Mouse (Mus musculus) kidney, embryonic 16.5 days (tissue): Measurements from ENCODE around the gene Rnf157. TPM values are rescaled to one million over a fixed set of nuclear protein-coding genes. Genes with fewer than 3 reads are reported as not detected.

Experiments used
- ATAC-seq: fragments of 200-750 bp; cut with Nextera tagmentation; 2 replicates; pipeline ENCODE4 v1.8.0; 2017; ENCODE audit warnings: moderate TSS enrichment; ENCODE audit not compliant: low FRiP score, low TSS enrichment
- H3K27ac ChIP-seq: fragments of 300-500 bp; sonication (generic); 2 replicates; pipeline ENCODE4 v1.5.1; 2014; ENCODE audit warnings: low read length
- H3K27me3 ChIP-seq: fragments of 300-500 bp; sonication (generic); 2 replicates; pipeline ENCODE4 v1.6.1; 2014; ENCODE audit warnings: low read length, control low read depth, mixed read lengths; ENCODE audit not compliant: insufficient read depth
- H3K36me3 ChIP-seq: fragments of 300-500 bp; sonication (generic); 2 replicates; pipeline ENCODE4 v1.6.1; 2014; ENCODE audit warnings: low read length, control low read depth, mixed read lengths; ENCODE audit not compliant: insufficient read depth
- H3K4me1 ChIP-seq: fragments of 300-500 bp; sonication (generic); 2 replicates; pipeline ENCODE4 v1.6.1; 2014; ENCODE audit warnings: low read length, control low read depth, mixed read lengths; ENCODE audit not compliant: insufficient read depth
- H3K4me2 ChIP-seq: fragments of 300-500 bp; sonication (generic); replicated peaks from 2 replicates; pipeline ENCODE4 v1.6.1; 2014; ENCODE audit warnings: low read depth, low read length
- H3K4me3 ChIP-seq: fragments of 300-500 bp; sonication (generic); 2 replicates; pipeline ENCODE4 v1.5.1; 2014; ENCODE audit warnings: mild to moderate bottlenecking, low read length
- H3K9ac ChIP-seq: fragments of 300-500 bp; sonication (generic); replicated peaks from 2 replicates; pipeline ENCODE4 v1.6.1; 2014; ENCODE audit warnings: low read length
- H3K9me3 ChIP-seq: fragments of 300-500 bp; sonication (generic); 2 replicates; pipeline ENCODE4 v1.6.1; 2016; ENCODE audit warnings: low read length, control low read depth
- WGBS: fragments of 180-500 bp; shearing (Covaris S2); extraction: QIAGEN DNeasy Blood & Tissue Kit; methylation state at CpG from one replicate; pipeline ENCODE4 v1.1.7; 2014; 5-methylcytosine and 5-hydroxymethylcytosine counted together
- polyA plus RNA-seq: library from polyadenylated mRNA; unstranded; fragments of >200 nt; fragmentation: Nextera tagmentation; extraction: Ambion mirVana; gene quantifications from 2 replicates; pipeline ENCODE4 v1.2.1, GENCODE M21; 2015

Gene Rnf157
- 6.1 and 6.8 TPM in 2 replicates for polyA plus RNA-seq

DNA sequence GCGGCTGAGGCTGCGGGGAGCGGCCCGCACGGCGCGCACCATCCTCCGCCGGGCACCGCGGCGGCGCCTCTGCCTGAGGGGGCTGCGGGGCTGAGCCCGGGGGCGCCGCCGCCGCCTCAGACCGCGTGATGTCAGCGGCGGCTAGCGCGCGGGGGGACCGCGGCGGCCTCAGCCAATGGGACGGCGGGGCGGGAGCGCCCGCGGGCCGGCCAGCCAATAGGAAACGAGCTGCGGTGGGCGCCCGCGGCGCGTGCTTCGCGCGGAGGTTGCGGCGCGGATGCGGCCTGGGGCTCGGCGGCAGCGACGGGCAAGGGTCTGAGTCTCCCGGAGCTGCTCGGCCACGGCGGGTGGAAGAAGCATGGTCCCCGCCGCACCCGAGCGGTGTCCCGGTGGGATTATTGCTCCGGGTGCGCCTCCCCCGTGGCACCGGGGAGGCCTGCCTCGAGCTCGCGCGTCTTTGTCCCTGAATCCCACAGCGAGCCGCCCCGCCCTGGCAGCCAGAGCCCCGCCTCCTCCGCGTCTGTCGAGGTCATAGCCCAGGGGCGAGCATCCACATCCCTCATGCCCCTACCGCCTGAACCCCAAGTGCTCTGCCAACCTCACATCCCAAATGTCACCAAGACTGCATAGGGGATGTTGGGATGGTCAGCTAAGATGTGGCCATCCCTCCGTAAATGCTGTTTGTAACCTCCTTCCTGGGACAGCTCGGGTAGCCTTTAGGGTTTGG is at the start of gene Rnf157:
TSS of gene Rnf157 (minus strand) at position 129 of the 727 bp plus-strand sequence.
- peaks cover 18% of the 10 kb centered on the region; the same call in 1 of the 2 replicates for H3K4me1 ChIP-seq
- no peaks in the 10 kb centered on the region for H3K9me3 ChIP-seq
- H3K4me3 ChIP-seq, result peak within 1 kb of the TSS; percentile 78
- peak within 1 kb of the TSS; percentile 52; the same call in 1 of the 2 replicates for H3K27ac ChIP-seq
- ATAC-seq, result peak; percentile 93
- no peaks in the 10 kb centered on the region for H3K36me3 ChIP-seq
- H3K4me2 ChIP-seq, result peak within 1 kb of the TSS; percentile 95
- H3K27me3 ChIP-seq, result no peaks in the 10 kb centered on the region
- 3% methylated on average over 47 of the region's 82 CpGs for WGBS
- H3K9ac ChIP-seq, result peak within 1 kb of the TSS; percentile 87

DNA sequence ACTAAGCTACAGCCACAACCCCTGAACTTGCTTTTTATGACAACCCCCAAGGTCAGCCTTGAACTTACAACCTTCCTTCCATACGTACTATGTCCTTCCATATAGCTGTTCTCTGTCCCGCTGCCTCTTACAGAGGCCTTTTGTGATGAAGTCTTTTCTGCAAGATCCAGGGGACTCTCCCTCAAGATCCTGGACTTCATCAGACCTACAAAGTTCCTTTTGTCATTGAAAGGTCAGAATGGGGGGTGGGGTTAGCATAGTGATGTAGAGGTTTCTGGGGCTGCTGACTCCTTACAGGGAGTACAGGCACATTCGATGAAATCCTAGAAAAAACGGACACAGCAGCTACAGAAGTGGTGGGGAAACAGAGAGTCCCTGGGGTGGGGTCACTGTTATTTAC is 47.0 kb upstream of the Rnf157 start:
- Histone ChIP-seq H3K9me3 (no peaks in the 10 kb centered on the region), H3K27me3 (no peaks in the 10 kb centered on the region)
- 60% methylated on average over 4 of the region's 4 CpGs for WGBS

DNA sequence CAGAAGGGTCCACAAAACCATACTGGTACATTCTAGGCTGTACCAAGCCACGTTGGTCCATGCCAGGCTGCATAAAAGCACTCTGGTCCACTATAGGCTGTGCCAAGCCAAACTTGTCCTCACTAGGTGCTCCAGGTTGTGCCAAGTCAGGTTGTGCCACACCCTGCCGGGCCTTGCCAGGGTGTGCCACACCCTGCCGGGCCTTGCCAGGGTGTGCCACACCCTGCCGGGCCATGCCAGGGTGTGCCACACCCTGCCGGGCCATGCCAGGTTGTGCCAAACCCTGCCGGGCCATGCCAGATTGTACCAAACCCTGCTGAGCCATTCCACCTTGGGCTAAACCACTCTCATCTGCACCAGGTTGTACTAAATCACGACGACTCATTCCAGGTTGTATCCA is 43.4 kb upstream of the Rnf157 start:
- H3K4me2 ChIP-seq, result no peak overlapping the region
- H3K27me3 ChIP-seq, result no peaks in the 10 kb centered on the region
- H3K9ac ChIP-seq, result no peak overlapping the region
- ATAC-seq, result peak; percentile 27; the same call in 1 of the 2 replicates
- H3K36me3 ChIP-seq, result no peaks in the 10 kb centered on the region
- H3K4me3 ChIP-seq, result no peak overlapping the region
- 86% methylated on average over 8 of the region's 8 CpGs for WGBS
- H3K27ac ChIP-seq, result no peak overlapping the region
- H3K9me3 ChIP-seq, result no peaks in the 10 kb centered on the region
- no peaks in the 10 kb centered on the region for H3K4me1 ChIP-seq

More for the DNA sequence above, 47.0 kb upstream of the Rnf157 start:
- Histone ChIP-seq H3K9ac (no peak overlapping the region), H3K4me1 (no peaks in the 10 kb centered on the region), H3K27ac (no peak overlapping the region), H3K36me3 (no peaks in the 10 kb centered on the region), H3K4me2 (no peak overlapping the region), H3K4me3 (no peak overlapping the region)
- ATAC-seq, result no peak

DNA sequence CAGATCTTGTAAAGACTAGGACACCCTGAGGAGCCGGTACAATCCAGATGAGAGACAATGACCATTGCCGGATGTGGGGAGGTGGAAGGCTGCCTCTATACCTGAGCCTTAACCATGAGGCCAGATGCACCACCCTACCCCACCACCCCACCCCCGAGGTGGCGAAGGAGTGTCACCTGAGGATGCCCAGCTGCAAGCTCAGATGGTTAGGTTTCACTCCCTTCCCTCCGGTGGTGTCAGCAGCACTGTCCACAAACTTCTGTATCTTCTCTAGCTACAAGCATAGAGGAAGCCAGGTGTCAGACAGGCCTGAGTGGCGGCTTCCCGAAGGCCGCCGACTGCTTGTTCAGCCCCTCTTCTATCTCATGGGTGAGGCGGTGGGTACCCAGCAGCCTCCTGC is 41.1 kb upstream of the Rnf157 start:
- ATAC-seq, result no peak
- no peaks in the 10 kb centered on the region for H3K36me3 ChIP-seq
- WGBS, result 83% methylated on average over 10 of the region's 10 CpGs

DNA sequence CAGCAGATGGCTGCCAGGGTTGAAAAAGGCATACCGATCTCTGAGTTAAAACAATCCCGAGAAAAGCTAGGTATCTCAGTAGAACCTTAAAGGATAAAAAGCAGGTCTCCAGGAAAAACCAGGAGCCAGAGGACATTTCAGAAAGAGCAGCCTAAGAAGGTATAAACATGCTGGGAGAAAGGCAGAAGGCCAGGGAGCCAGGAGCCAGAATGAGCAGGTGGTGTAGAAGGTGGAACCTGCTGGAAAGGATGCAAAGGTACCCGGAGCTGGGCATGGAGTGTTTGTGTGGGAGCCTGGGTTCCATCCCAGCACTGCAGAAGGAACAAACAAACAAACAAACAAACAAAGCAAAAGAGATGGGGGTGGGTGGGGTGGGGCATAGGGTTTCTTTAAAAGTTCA is 36.5 kb upstream of the Rnf157 start:
- H3K9ac ChIP-seq, result no peak overlapping the region
- no peak overlapping the region for H3K27ac ChIP-seq
- no peak for ATAC-seq
- peaks cover 8% of the 10 kb centered on the region for H3K4me1 ChIP-seq
- no peaks in the 10 kb centered on the region; the same call in 1 of the 2 replicates for H3K9me3 ChIP-seq
- 0 out of 2 replicates have a peak, but pooled peaks cover 7% of the 10 kb centered on the region for H3K27me3 ChIP-seq
- H3K36me3 ChIP-seq, result no peaks in the 10 kb centered on the region
- WGBS, result 86% methylated on average over 3 of the region's 3 CpGs
- no peak overlapping the region for H3K4me2 ChIP-seq
- no peak overlapping the region for H3K4me3 ChIP-seq

More for the DNA sequence above, 41.1 kb upstream of the Rnf157 start:
- no peaks in the 10 kb centered on the region; the same call in 1 of the 2 replicates for H3K9me3 ChIP-seq
- no peak overlapping the region for H3K4me2 ChIP-seq
- no peak overlapping the region for H3K9ac ChIP-seq
- no peak overlapping the region for H3K27ac ChIP-seq
- no peaks in the 10 kb centered on the region for H3K27me3 ChIP-seq
- no peaks in the 10 kb centered on the region for H3K4me1 ChIP-seq
- no peak overlapping the region for H3K4me3 ChIP-seq

DNA sequence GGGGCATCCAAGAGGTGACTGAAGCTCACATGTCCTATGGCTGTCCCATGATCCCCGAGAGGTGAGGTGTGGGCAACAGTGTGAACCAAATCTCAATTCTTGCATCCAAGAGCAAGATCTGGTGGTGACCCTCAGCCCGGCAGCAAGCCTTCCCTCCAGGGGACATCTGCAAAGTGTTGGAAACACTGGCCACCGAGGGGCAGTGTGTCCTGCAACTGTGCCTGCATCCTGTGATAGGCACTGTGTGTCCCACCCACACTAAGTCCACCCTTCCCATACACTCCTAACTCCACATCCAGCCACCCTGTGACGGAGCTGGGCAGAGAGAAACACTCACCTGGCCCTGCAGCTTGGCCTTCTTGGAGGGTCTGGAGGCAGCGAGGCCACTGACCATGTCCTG is 35.0 kb upstream of the Rnf157 start:
- Histone ChIP-seq H3K27me3 (0 out of 2 replicates have a peak, but pooled peaks cover 7% of the 10 kb centered on the region), H3K9ac (no peak overlapping the region), H3K4me1 (peaks cover 9% of the 10 kb centered on the region), H3K36me3 (no peaks in the 10 kb centered on the region), H3K4me3 (no peak overlapping the region), H3K27ac (no peak overlapping the region), H3K9me3 (no peaks in the 10 kb centered on the region; the same call in 1 of the 2 replicates), H3K4me2 (no peak overlapping the region)
- WGBS, result 74% methylated on average over 5 of the region's 5 CpGs
- ATAC-seq, result no peak

DNA sequence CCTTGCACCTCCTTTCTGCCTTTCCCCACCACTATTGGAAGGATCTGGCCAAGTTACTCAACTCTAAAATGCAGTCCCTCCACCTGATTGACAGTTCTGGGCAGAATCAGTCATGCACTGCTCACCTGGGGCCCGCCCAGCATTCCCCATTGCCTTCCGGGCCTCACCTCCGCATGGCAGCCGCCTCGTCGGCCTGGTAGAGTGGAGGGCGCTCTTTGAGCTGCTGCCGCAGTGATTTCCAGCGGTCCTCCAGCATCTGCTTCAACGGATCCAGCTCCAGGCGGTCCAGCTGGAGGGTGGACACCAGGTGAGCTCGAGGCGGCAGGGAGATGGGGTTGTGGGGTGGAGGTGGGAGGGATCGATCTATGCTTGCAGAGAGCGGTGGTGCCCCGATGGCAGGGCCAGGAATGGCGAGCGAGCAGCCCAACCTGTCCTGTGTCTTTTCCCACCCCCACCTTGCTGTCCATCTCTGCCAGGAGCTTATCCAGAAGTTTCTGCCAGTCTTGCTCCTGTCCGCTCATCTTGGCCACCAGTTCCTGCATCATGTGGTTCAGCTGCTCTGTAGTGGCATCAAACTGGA is 33.6 kb upstream of the Rnf157 start:
- no peak overlapping the region for H3K4me3 ChIP-seq
- 0 out of 2 replicates have a peak overlapping the region, but pooled peaks have one; percentile 8 for H3K9ac ChIP-seq
- H3K4me1 ChIP-seq, result peaks cover 12% of the 10 kb centered on the region
- ATAC-seq, result peak; percentile 29; the same call in 1 of the 2 replicates
- no peaks in the 10 kb centered on the region for H3K36me3 ChIP-seq
- peak overlapping the region; percentile 33 for H3K4me2 ChIP-seq
- H3K9me3 ChIP-seq, result no peaks in the 10 kb centered on the region; the same call in 1 of the 2 replicates
- no peak overlapping the region for H3K27ac ChIP-seq
- 0 out of 2 replicates have a peak, but pooled peaks cover 7% of the 10 kb centered on the region for H3K27me3 ChIP-seq
- 14% methylated on average over 19 of the region's 19 CpGs for WGBS

DNA sequence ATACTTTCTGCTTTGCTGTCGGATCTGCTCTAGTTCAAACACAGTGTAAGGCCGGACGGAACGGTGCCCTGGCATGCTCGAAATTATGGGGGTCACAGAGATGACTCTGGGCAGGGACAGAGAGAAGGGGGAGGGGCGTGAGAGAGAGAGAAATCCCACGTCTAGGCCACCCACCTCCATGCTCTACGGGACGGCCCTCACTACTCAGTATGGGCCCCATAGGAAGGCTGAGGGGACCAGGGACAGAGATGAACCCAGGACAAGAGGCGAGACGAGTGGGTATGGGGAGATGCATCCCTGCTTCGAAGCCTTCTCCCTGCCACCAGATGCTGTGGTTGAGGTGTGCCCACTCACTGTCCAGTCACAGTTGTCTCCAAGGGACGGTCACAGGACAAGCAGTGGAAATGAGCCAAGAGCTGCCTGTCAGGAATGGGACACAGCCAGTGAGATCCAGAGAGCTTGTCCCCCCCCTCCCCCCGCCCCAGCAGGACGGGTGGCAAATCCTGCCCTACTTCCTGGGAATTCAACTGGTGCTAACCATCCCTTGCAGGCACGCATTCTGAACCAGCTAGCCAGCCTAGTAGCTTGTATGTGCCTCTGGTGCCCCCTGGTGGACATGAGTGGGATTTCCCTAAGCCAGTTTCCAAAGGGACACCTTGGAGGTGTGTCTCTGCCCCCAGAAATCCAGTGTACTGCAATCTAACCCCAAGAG is 32.9 kb upstream of the Rnf157 start:
- H3K4me1 ChIP-seq, result peaks cover 12% of the 10 kb centered on the region
- no peaks in the 10 kb centered on the region; the same call in 1 of the 2 replicates for H3K9me3 ChIP-seq
- H3K27me3 ChIP-seq, result 0 out of 2 replicates have a peak, but pooled peaks cover 7% of the 10 kb centered on the region
- H3K36me3 ChIP-seq, result no peaks in the 10 kb centered on the region
- WGBS, result 24% methylated on average over 16 of the region's 16 CpGs
- H3K4me2 ChIP-seq, result peak overlapping the region; percentile 33
- no peak overlapping the region for H3K27ac ChIP-seq
- ATAC-seq, result peak; percentile 62
- H3K4me3 ChIP-seq, result no peak overlapping the region
- H3K9ac ChIP-seq, result 0 out of 2 replicates have a peak overlapping the region, but pooled peaks have one; percentile 31

DNA sequence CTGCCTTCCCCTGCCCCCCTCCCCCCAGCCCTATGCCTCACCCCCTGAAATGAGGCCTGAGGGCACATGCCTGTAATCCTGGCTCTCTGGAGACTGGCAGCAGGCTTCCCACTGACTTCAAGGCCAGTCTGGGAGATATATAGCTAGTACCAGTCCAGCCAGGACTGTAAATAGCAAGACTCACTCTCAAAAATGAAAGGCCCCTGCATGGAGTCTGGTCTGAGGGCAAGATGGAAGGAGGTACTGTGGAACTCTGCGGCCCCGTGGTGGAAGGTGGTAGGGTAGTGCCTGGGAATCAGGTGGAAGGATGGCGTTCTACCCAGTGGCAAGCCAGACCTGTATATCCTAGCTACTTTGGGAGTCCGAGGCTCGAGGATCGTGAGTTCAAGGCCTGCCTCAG is 31.1 kb upstream of the Rnf157 start:
- 0 out of 2 replicates have a peak, but pooled peaks cover 7% of the 10 kb centered on the region for H3K27me3 ChIP-seq
- H3K4me2 ChIP-seq, result no peak overlapping the region
- H3K36me3 ChIP-seq, result peaks cover 5% of the 10 kb centered on the region
- H3K9me3 ChIP-seq, result no peaks in the 10 kb centered on the region
- no peak for ATAC-seq
- H3K9ac ChIP-seq, result no peak overlapping the region
- H3K4me1 ChIP-seq, result peaks cover 21% of the 10 kb centered on the region
- no peak overlapping the region for H3K27ac ChIP-seq
- H3K4me3 ChIP-seq, result no peak overlapping the region
- WGBS, result 86% methylated on average over 6 of the region's 6 CpGs
